Mouse (Mus musculus) megakaryocyte, embryonic 14.5 days (primary cell): ENCODE data around the gene Vsx2.

Source experiments
- FLI1 ChIP-seq: IDR thresholded peaks from 2 replicates; pipeline ENCODE4 v1.6.1; 2012; ENCODE audit warnings: low read length, inconsistent platforms, mixed read lengths
- GATA1 ChIP-seq: IDR thresholded peaks from 3 replicates; pipeline ENCODE4 v1.6.1; 2012; ENCODE audit warnings: mixed read lengths, low read length, inconsistent platforms, borderline replicate concordance

- TF ChIP-seq FLI1 = no peak
- TF ChIP-seq GATA1 = no peak
Measured at GRCm38 (mm10) chr12:84617663-84618062, 48.1 kb downstream of the Vsx2 start.
